In the genomic region with DNA sequence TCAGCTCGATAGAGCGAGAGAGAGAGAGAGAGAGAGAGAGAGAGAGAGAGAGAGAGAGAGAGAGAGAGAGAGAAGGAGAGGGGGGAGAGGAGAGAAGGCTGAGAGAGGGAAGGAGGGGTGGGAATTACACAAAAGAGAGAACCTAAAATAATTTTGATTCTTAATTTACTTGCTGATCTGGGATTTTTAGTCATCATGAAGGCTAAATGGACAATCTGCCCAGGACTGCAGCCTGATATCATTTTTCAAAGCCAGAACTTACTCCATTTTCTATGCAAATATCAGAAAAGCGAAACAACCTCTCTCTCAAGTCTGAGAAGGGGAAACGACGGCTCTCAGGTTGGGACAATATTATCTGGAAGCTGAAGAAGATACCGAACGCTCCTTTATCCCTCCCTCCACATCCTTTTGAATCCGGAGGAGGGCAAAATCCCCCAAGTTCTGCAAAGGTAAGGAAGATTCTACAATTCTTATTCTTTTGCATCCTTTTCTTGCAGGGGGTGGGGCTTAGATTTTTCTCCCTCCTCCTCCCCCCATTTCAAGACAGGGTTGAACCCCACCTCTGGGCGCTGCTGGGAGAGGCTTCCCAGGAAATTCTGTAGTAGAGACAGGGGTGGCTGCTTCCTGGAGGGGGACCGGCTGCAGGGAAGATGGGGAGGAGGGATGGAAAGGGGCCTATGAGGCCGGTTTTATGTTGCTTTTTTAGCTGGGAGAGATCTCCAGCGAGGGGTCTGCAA, we compare ENCODE assay signal across 13 mouse cellular contexts. TPM values are rescaled to one million over a fixed set of nuclear protein-coding genes. Genes with fewer than 3 reads are reported as not detected.
DNase-seq lines count a peak whose midpoint lies in the region; ATAC-seq lines count a peak whose summit lies in the region.
"Had no signal": no experiment of that assay in that cellular context is flagged by ENCODE, and none has a peak within 500 bp of the region (broad histone marks: within the 10 kb centered on the region; RNA-seq: fewer than 3 reads in every experiment).

No protein-coding gene starts in this region.

- peak overlapping the region; percentile 71 for H3K27ac ChIP-seq in hindbrain, embryonic 16.5 days (ENCODE audit: low read depth, low read length)
- no peak overlapping the region for H3K27ac ChIP-seq in limb, embryonic 11.5 days (replicated peaks; ENCODE audit: low read depth, low read length)
- H3K27ac ChIP-seq: heart, adult 2 months; liver, embryonic 13.5 days had no signal

- no peaks in the 10 kb centered on the region for H3K4me1 ChIP-seq in hindbrain, embryonic 16.5 days (ENCODE audit: control insufficient read depth, insufficient read depth, low read depth, low read length)
- peaks cover 11% of the 10 kb centered on the region; the same call in 1 of the 2 replicates for H3K4me1 ChIP-seq in limb, embryonic 11.5 days (ENCODE audit: control insufficient read depth, insufficient read depth, low read length)
- H3K4me1 ChIP-seq: liver, embryonic 13.5 days had no signal

- H3K9ac ChIP-seq in hindbrain, embryonic 16.5 days (ENCODE audit: low read depth, low read length), result peak overlapping the region; percentile 55
- peak overlapping the region; percentile 23; the same call in 1 of the 2 replicates for H3K9ac ChIP-seq in limb, embryonic 11.5 days (ENCODE audit: low read length)
- H3K9ac ChIP-seq: forebrain, postnatal 0 days; liver, embryonic 13.5 days had no signal

- H3K27me3 ChIP-seq in hindbrain, embryonic 16.5 days (replicated peaks; ENCODE audit: control insufficient read depth, insufficient read depth, low read length), result peaks cover 63% of the 10 kb centered on the region
- peaks cover 84% of the 10 kb centered on the region for H3K27me3 ChIP-seq in limb, embryonic 11.5 days (ENCODE audit: control insufficient read depth, insufficient read depth, low read length)

- H3K9me3 ChIP-seq in hindbrain, embryonic 16.5 days (ENCODE audit: control insufficient read depth, low read length), result no peaks in the 10 kb centered on the region
- no peaks in the 10 kb centered on the region for H3K9me3 ChIP-seq in limb, embryonic 11.5 days (ENCODE audit: control insufficient read depth, low read length)
- H3K9me3 ChIP-seq: liver, embryonic 13.5 days had no signal

- peak overlapping the region; percentile 35 for H3K4me3 ChIP-seq in hindbrain, embryonic 16.5 days (ENCODE audit: low read length)
- H3K4me3 ChIP-seq in limb, embryonic 11.5 days (ENCODE audit: low read depth, low read length), result peak overlapping the region; percentile 27
- H3K4me3 ChIP-seq: heart, adult 2 months; liver, embryonic 13.5 days had no signal

- H3K4me2 ChIP-seq in hindbrain, embryonic 16.5 days (ENCODE audit: low read length), result no peak overlapping the region
- peak overlapping the region; percentile 31 for H3K4me2 ChIP-seq in limb, embryonic 11.5 days (ENCODE audit: low read depth, severe bottlenecking)
- H3K4me2 ChIP-seq: liver, embryonic 13.5 days; midbrain, embryonic 11.5 days had no signal

- WGBS in hindbrain, embryonic 16.5 days, result 3% methylated on average over 12 of the region's 12 CpGs
- 5% methylated on average over 12 of the region's 12 CpGs for WGBS in limb, embryonic 11.5 days

- no peak for ATAC-seq in hindbrain, embryonic 16.5 days
- no peak for ATAC-seq in limb, embryonic 11.5 days (ENCODE audit: insufficient number of reproducible peaks, low FRiP score, low TSS enrichment, low read depth)
- ATAC-seq: forebrain, postnatal 0 days had no signal

- DNase-seq in adrenal gland, adult 2 months, result peak; percentile 78
- no peak for DNase-seq in adrenal gland, postnatal 10 days
- peak; percentile 73 for DNase-seq in 3134 (ENCODE audit: extremely low read depth, insufficient read length, low spot score)
- no peak for DNase-seq in limb, embryonic 11.5 days (ENCODE audit: low spot score)
- DNase-seq in thymus, postnatal 25 days, result no peak
- no peak for DNase-seq in T-cell, adult 2 months (ENCODE audit: low spot score)
- no peak for DNase-seq in embryo, embryonic 10.5 days (ENCODE audit: low spot score)
- DNase-seq: forebrain, postnatal 0 days; heart, adult 2 months; liver, embryonic 13.5 days had no signal

- H3K36me3 ChIP-seq in hindbrain, embryonic 16.5 days (ENCODE audit: control insufficient read depth, insufficient read depth, low read length), result no peaks in the 10 kb centered on the region
- H3K36me3 ChIP-seq in limb, embryonic 11.5 days (ENCODE audit: control insufficient read depth, insufficient read depth, low read length), result no peaks in the 10 kb centered on the region
- H3K36me3 ChIP-seq: liver, embryonic 13.5 days had no signal

RNA-seq across cellular contexts. Expression of gene Hoxb6, which starts 0.5 kb away (rescaled TPM):
- total RNA-seq in adrenal gland, adult 2 months (2021), result 10 to 100 TPM; 33.0 to 72.2 TPM
- 201 and 210 TPM in 2 replicates for polyA plus RNA-seq in adrenal gland, adult 2 months (2012; rRNA removed)
- total RNA-seq in adrenal gland, postnatal 10 days (2021), result 10 to 100 TPM; 23.6 to 29.8 TPM
- polyA plus RNA-seq in hindbrain, embryonic 16.5 days (2015; fragmentation: Nextera tagmentation; extraction: Ambion mirVana), result 49.9 and 53.3 TPM in 2 replicates
- 1.9 and 2.8 TPM in 2 replicates for polyA plus RNA-seq in limb, embryonic 11.5 days (2014; fragmentation: Nextera tagmentation; extraction: Ambion mirVana)
- total RNA-seq: common myeloid progenitor, adult 5-6 weeks; forebrain, postnatal 0 days; heart, adult 2 months had no signal
- polyA plus RNA-seq: forebrain, postnatal 0 days; heart, adult 2 months; midbrain, embryonic 11.5 days had no signal

RNA-seq across cellular contexts. Expression of gene Hoxb7, which starts 6.3 kb away (rescaled TPM):
- 10 to 100 TPM; 46.4 to 46.7 TPM for total RNA-seq in adrenal gland, adult 2 months (2021)
- 48.8 and 55.9 TPM in 2 replicates for polyA plus RNA-seq in adrenal gland, adult 2 months (2012; rRNA removed)
- total RNA-seq in adrenal gland, postnatal 10 days (2021), result 10 to 100 TPM; 27.3 to 27.7 TPM
- 29.3 and 33.1 TPM in 2 replicates for polyA plus RNA-seq in hindbrain, embryonic 16.5 days (2015; fragmentation: Nextera tagmentation; extraction: Ambion mirVana)
- 3.7 and 4.3 TPM in 2 replicates for polyA plus RNA-seq in limb, embryonic 11.5 days (2014; fragmentation: Nextera tagmentation; extraction: Ambion mirVana)
- total RNA-seq: common myeloid progenitor, adult 5-6 weeks; forebrain, postnatal 0 days; heart, adult 2 months had no signal
- polyA plus RNA-seq: forebrain, postnatal 0 days; heart, adult 2 months; midbrain, embryonic 11.5 days had no signal

RNA-seq across cellular contexts. Expression of gene Hoxb5, which starts 10.4 kb away (rescaled TPM):
- total RNA-seq in adrenal gland, adult 2 months (2021), result 10 to 100 TPM; 15.2 to 31.6 TPM
- 43.4 and 45.6 TPM in 2 replicates for polyA plus RNA-seq in adrenal gland, adult 2 months (2012; rRNA removed)
- 10 to 100 TPM; 12.1 to 17.1 TPM for total RNA-seq in adrenal gland, postnatal 10 days (2021)
- polyA plus RNA-seq in hindbrain, embryonic 16.5 days (2015; fragmentation: Nextera tagmentation; extraction: Ambion mirVana), result 120 and 133 TPM in 2 replicates
- 2.1 and 2.6 TPM in 2 replicates for polyA plus RNA-seq in limb, embryonic 11.5 days (2014; fragmentation: Nextera tagmentation; extraction: Ambion mirVana)
- total RNA-seq: common myeloid progenitor, adult 5-6 weeks; forebrain, postnatal 0 days had no signal
- polyA plus RNA-seq: forebrain, postnatal 0 days; midbrain, embryonic 11.5 days had no signal

RNA-seq across cellular contexts. Expression of gene Hoxb8, which starts 11.0 kb away (rescaled TPM):
- total RNA-seq in adrenal gland, adult 2 months (2021), result 10 to 100 TPM; 67.3 to 93.9 TPM
- 357 and 428 TPM in 2 replicates for polyA plus RNA-seq in adrenal gland, adult 2 months (2012; rRNA removed)
- total RNA-seq in adrenal gland, postnatal 10 days (2021), result 10 to 100 TPM; 38.5 to 44.0 TPM
- 15.1 and 15.9 TPM in 2 replicates for polyA plus RNA-seq in hindbrain, embryonic 16.5 days (2015; fragmentation: Nextera tagmentation; extraction: Ambion mirVana)
- 0.38 and 0.89 TPM in 2 replicates for polyA plus RNA-seq in limb, embryonic 11.5 days (2014; fragmentation: Nextera tagmentation; extraction: Ambion mirVana)
- total RNA-seq: common myeloid progenitor, adult 5-6 weeks; forebrain, postnatal 0 days; heart, adult 2 months had no signal
- polyA plus RNA-seq: forebrain, postnatal 0 days; heart, adult 2 months; liver, embryonic 13.5 days; midbrain, embryonic 11.5 days had no signal

RNA-seq across cellular contexts. Expression of gene Hoxb9, which starts 21.5 kb away (rescaled TPM):
- 100 to 1,000 TPM; 183 to 377 TPM for total RNA-seq in adrenal gland, adult 2 months (2021)
- polyA plus RNA-seq in adrenal gland, adult 2 months (2012; rRNA removed), result 156 and 180 TPM in 2 replicates
- total RNA-seq in adrenal gland, postnatal 10 days (2021), result 10 to 100 TPM; 55.7 to 73.6 TPM
- 1.4 and 5.2 TPM in 2 replicates for polyA plus RNA-seq in hindbrain, embryonic 16.5 days (2015; fragmentation: Nextera tagmentation; extraction: Ambion mirVana)
- polyA plus RNA-seq in limb, embryonic 11.5 days (2014; fragmentation: Nextera tagmentation; extraction: Ambion mirVana), result 1.7 and 1.8 TPM in 2 replicates
- total RNA-seq: common myeloid progenitor, adult 5-6 weeks; forebrain, postnatal 0 days; heart, adult 2 months had no signal
- polyA plus RNA-seq: forebrain, postnatal 0 days; heart, adult 2 months; midbrain, embryonic 11.5 days had no signal

Comparison
In these comparisons a context has a peak if more than half of its experiments do, and no peak if none do; other contexts are left out.
1. DNase-seq: peak in adrenal gland, adult 2 months (single experiment) and 3134 (single experiment); none in adrenal gland, postnatal 10 days (single experiment), limb, embryonic 11.5 days (single experiment), thymus, postnatal 25 days (single experiment), T-cell, adult 2 months (single experiment) and embryo, embryonic 10.5 days (single experiment).
2. RNA of gene Hoxb6, which starts 0.5 kb away (polyA plus RNA-seq): 201 to 210 TPM in adrenal gland, adult 2 months and 49.9 to 53.3 TPM in hindbrain, embryonic 16.5 days; 1.9 to 2.8 TPM in limb, embryonic 11.5 days; every median in the first group is over 10 times any median in the second.
3. RNA of gene Hoxb5, which starts 10.4 kb away (polyA plus RNA-seq): 120 to 133 TPM in hindbrain, embryonic 16.5 days and 43.4 to 45.6 TPM in adrenal gland, adult 2 months; 2.1 to 2.6 TPM in limb, embryonic 11.5 days; every median in the first group is over 10 times any median in the second.